Mouse (Mus musculus): ENCODE data around the gene Gm8104.
"Not testable (repeated sequence)": the region's sequence is repeated elsewhere in the genome, so short reads cannot be mapped to it uniquely, and the experiment has no call there.

Gm8104 gene

DNA sequence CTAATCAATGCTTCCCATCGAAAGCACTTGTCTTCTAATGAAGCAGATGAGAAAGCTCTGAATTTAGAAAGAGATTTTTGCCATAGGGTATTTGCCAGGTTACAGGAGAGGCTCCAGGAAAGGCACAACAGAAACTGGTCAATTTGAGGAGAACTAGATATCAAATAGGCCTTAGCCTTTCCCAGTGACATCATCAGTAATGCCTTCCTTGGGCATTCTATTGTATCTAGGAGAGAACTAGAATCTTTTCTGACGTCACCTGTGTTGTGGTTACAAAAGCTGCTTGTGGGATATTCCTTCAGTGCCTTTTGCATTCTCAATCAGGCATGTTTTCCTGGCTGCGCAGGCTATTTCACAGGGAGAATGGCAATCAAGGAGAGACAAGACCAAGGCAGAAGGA, at the start of gene Gm8104:
Gene Gm8104 (plus strand): TSS at position 301 of the 400 bp plus-strand sequence.
- DNase-seq (ENCODE audit: low spot score in 2 of 2) = not testable (repeated sequence)

DNA sequence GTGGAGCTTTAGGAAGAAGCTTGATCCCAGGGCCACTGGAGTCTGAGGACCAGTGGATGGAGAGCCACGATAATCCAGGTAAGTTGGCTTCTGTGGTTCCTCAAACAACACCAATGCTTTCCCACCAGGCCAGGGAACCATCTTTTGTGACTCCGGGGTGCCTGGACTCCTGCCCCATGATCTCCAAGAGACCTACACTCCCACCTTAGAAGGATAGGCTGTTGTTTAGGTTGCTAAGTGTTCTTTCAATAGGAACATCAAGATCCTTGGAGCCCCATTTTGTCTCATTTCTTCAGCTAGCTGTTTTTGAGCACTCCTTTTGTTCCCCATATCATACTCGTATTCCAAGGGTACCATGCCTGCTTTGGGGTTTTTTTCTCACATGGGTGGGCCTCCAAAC, 42.3 kb upstream of the Gm8104 start:
- peak; percentile 11 to 60 for DNase-seq (ENCODE audit: low spot score in 2 of 2)

DNA sequence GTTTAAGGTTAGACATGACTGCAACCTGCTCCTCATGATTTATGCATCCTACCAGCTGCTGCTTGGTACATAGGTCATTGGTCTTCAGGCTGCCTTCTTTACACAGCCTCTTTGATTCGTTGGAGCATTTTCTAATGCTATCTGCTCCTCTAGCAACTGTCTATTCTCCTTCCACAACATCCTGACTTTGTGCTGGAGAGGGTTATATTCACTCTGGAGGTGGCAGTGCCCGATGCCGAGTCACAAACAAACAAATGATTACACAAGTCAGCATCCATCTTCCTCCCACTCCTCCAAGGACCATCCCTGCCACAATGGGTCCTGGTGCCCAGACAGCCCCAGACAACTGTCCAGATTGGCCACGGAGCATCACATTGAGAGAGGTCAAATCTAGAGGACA, 40.2 kb upstream of the Gm8104 start:
- peak in 1 of 2 experiments; percentile 60 for DNase-seq (ENCODE audit: low spot score in 2 of 2)

DNA sequence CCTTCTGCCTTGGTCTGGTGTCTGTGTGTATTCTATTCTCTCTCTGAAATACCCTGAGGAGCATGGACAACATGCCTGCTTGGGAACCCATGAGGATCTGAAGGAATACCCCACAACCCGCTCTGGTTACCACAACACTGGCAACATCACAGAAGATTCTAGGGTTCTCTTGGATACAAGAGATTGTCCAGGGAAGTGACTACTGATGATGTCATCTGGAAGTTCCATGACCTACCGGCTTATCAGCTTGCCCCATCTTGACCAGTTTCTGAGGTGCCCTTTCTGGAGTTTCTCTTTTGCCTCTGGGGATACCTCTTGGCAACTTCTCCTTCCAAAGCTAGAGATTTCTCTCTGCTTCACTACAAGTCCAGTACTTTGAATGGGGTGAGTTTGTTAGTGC, 23.9 kb upstream of the Gm8104 start, which contains the start of gene Gm8094:
Gene Gm8094 (minus strand): TSS at position 101 of the 400 bp plus-strand sequence.
- DNase-seq (ENCODE audit: low spot score in 2 of 2) = not testable (repeated sequence)

DNA sequence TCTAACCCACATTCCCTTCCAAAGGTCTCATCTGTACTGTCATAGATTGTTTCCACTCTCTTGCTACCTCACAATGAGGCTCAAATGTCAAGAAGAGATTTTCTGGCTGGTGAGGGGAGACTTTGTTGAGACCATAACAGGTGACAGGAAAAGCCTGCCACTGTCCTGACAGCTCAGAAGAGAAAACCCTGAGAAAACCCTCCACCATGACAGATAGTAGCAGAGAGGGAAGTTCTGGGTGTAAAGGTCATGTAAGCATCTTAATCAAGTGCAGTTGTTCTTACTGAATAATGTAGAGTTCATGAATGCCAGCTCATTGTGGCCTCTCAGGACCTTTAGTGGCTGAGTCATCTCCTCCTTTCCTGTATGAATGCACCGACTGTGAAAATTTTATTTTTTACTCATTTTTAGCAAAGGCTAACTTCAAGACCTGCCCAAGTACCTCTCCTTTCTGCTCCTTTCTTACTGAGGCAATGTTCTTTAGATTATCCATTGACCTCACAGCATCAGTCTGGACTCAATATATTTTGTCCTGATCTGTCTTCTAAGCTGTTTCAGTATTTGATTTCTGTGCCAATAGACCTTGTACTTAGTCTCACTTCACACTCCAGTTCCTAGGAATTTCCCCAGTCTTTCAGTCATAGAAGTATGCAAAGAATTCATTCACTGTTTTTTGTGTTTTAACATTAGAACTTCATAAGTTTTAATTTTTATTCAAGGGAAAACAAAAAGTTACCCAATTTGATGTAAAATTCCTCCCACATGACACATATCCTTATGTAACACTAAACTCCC, 15.3 kb upstream of the Gm8104 start:
- DNase-seq (ENCODE audit: low spot score in 2 of 2) = peak; percentile 11 to 63

DNA sequence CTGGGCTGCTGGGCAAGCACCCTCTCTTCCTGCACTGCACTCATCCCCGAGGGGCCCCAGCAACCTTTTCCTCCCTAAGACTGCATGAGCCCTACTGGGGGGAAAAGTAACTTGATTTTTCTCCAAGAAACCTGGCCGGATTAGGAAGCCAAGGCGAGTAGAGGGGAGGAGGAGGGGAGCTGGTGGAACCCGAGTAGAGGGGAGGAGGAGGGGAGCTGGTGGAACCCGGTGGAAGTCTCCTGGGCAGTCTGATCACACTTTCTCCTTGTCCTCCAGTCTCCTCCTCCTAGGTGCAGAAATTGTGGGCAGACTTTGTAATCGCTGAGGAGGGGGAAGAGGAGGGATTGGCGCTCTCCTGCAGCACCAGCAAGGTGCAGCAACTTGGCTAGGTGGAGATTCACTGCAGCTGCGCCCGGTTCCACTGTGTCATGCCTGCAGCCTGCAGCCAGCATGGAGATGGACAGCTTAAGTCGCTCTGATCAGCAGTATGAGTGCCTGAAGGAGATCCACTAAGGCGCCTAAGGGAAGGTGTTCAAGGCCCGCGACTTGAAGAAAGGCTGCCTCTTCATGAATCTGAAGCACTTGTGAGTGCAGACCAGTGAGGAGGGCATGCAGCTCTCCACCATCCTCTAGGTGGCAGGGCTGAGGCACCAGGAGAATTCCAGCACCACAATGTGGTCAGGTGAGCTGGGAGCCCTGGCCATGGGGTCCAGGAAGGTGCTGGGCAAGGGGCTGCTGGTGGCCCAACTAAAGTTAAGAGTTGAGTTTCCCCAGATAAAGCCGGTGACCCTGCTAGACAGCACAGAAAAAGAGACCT, 11.1 kb upstream of the Gm8104 start:
- DNase-seq (ENCODE audit: low spot score in 2 of 2) = not testable (repeated sequence)

DNA sequence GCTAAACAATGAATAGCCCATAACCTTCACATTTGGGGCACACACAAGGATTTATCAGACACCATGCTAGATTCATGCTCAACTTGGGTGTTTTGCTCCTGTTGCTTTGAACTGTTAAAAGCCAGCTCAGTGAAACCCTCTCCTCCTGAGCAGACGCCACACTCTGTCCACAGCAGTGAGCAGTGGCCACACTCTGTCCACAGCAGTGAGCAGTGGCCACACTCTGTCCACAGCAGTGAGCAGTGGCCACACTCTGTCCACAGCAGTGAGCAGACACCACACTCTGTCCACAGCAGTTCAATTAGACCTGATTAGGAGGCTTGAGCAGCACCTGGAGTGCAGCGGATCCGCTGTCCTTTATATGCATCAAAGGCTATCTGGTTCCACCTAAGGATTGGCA, 19.3 kb downstream of the Gm8104 start:
- not testable (repeated sequence) for DNase-seq (ENCODE audit: low spot score in 2 of 2)

DNA sequence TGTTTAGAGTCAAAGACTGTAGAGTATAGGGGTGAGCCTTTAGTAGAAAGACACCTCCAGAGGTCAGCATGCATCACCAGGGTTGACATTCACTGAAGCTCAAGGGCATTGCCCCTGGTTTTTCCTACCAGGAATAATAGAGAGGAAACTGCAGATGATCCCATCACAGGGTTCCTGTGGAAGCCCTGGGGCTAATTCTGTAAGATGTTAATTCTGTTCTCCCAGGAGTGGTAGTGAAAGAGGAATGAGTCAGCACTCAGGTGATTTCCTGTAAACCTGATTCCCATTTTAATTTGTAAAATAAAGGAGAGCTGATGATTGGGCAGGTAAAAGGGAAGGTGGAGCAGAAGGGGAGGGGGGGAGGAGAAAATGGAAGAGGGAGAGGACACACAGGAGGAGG, 25.9 kb downstream of the Gm8104 start:
- DNase-seq (ENCODE audit: low spot score in 2 of 2) = not testable (repeated sequence)
